Mouse (Mus musculus) 3134 (cell line): Measurements from ENCODE around the gene Pon1.
"Not testable (repeated sequence)": the region's sequence is repeated elsewhere in the genome, so short reads cannot be mapped to it uniquely, and the experiment has no call there.

Experiments used
- DNase-seq: peaks from one replicate; pipeline ENCODE4 v3.0.0-alpha.2; 2011; ENCODE audit warnings: low spot score; ENCODE audit not compliant: insufficient read length; ENCODE audit errors: extremely low read depth

Pon1 gene

DNA sequence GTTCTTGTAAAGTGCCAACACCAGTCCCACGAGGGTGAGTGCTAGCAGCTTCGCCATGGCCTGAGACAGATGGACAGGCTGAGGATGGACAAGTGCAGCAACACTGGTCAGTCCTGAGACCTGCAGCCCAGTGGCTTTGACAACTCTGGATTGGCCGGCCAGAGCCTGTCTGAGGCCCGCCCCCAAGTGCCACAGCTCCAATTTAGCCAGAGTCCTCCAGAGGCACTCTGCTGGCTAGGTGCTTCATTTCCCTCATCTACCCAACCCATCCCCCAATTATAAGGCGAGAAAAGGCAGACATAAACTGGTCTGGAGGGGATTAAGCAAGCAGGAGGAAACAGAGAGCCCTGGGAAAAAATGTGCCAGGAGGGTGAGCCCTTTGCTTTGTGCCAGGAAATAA is at the start of gene Pon1:
TSS of gene Pon1 (minus strand) at position 254 of the 400 bp plus-strand sequence.
- no peak for DNase-seq

DNA sequence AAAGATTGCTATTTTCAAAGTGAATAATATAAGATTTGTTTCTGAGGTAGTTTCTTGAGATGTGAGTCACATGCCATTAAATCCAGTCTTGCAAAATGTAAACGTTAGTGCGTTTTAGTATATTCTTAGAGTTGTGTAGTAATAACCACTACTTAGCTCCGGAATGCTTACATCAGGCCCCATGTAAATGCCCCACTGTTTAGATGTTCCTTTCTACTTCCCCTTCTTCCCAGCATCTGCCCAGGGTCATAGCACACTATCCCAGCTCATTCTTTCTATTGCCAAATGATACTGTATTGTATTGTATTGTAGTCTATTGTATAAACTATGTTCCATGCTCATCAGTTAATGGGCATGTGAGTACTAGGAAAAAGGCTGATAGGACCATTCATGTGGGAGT is 45.1 kb upstream of the Pon1 start:
- no peak for DNase-seq

DNA sequence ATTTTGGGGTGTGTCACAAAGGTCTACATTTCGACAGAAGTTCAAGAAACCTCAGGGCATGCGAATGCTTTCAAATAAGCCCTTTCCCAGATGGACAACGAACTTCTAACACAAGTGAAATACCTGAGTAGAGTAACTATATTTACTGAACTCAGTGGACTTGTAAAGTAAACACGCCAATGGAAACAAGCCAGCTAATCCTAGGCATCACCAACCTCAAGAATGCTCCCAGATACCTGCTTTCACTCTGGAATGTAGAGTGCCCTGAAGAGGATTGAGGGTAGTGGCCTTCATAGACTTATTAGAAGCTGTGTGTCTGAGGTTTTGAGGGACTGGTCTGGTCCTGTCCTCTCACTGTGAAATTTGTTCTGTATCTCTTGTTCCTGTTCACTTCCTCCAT is 43.8 kb upstream of the Pon1 start:
- DNase-seq = no peak

DNA sequence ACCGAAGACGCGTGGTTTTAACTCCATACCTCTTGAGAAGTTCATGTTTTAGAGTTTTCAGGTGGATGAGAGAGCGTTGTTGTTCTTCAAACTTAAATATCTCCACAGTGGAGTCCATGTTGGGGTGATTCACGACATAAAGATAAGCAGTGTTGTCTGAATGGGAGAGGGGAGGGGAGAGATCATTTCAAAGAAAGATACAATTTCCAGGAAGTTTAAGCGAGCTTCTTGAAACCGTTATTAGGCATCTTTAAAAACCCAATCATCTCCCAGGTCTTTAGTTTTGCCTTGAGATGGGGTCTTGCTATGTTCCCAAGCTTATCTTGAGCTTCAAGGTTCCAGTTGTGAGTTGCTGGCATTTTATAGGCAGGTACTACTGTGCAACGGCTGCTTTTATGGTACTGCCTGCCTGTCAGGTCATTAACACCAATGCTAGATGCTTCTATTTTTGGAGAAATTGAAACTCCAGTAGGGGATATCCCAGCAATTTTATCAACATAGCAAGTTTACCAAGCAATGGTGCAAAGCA is 43.2 kb upstream of the Pon1 start:
- DNase-seq = no peak

DNA sequence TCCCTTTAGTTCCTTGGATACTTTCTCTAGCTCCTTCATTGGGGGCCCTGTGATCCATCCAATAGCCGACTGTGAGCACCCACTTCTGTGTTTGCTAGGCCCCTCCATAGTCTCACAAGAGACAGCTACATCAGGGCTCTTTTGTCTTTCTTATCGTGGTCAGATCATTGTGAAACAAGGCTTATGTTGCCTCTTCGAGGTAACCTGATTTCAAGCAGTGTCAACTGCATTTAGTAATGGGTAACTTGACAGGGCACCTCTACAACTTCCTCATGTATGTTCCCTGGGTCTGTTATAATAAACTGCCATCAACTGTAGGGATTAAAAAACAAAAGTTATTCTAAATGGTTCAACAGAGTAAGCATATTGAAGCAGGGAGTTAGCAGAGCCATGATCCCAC is 40.8 kb upstream of the Pon1 start:
- DNase-seq = no peak

DNA sequence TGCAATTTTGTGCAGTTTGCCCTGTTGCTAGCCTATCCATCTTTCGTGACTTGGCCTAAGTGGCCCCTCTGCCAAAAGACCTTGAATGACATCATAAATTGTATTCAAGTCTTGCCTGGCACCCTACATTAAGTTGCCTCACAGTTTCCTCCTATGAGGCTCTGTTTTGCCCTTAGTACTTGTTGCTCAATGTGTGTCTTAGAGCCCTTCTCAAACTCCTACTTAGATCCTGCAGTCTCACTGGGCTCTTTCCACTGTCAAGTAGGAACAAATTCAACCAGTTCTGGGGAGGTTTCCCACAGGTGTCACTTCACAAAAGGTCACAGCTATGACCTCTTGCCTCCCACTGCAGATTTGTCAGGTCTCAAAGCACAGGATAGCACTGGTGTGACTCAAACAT is 40.1 kb upstream of the Pon1 start:
- DNase-seq = no peak

DNA sequence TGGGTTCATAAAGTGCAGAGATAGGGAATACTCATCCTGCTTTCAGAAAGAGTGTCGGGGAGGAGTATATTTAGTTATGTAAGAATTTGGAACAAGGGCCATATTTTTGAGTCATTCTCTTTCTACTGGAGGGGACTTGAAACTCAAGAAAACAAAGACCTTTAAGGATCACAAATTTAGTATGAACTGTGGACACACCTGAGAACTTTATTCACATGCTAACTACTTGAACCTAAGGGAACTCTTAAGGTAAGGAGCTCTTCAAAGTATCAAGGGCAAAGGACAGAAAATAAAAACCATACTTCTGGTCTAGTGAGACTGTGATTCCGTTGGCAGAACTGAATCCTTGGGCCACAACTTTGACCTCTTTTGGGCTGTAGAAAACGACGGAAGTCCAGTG is 38.3 kb upstream of the Pon1 start:
- no peak for DNase-seq

DNA sequence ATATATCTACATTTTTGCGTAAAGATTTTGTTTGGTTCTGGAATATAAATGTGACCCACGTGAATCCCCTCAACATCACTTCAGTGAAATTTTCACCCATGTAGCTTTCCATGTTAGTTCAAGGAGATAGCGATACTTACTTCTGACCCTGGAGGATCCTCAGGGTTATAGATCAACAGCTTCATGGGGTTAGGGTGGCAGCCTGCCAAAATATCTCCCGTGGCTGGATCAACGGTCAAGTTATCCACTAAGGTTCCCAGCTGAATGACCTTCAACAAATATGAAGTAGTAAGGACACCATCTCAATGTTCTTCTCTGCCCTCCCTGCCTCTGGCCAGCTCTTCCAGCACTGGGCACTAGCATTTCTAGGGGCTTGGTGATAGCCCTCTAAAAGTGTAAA is 36.5 kb upstream of the Pon1 start:
- DNase-seq = no peak

DNA sequence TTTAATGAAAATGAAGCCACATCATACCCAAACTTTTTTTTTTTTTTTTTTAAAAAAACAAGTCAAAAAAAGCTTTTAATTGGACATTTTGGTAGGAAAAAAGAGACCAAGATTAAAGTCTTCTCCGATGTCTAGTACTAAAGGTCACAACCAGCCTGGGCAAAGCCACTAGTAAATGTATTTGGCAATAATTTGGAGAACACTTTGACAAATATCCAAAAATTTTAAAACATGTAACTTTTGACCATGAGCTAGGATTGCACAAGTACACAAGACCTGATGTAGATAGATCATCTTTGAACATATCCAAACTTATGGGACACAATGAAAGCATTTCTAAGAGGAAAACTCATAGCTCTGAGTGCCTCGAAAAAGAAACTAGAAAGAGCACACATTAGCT is 29.8 kb upstream of the Pon1 start:
- not testable (repeated sequence) for DNase-seq

DNA sequence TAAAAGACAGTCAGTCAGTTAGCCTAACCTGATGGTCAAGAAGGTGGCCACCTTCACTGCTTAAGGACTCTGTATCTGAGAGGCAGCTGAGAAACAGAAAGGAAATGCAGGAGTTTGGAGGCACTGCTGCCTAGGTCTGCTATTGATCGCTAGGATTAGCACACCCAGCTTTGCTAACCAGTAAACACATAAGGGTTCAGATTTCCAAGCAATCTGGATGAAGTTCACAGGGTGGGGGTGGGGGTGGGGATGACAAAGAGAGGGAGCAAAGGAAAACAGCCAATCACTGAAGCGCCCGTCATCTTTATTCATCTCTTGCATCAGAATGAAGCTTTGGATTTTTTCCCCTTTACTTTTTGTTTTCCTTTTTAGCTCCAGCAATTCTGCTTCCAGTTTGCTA is 28.3 kb upstream of the Pon1 start:
- DNase-seq = no peak

DNA sequence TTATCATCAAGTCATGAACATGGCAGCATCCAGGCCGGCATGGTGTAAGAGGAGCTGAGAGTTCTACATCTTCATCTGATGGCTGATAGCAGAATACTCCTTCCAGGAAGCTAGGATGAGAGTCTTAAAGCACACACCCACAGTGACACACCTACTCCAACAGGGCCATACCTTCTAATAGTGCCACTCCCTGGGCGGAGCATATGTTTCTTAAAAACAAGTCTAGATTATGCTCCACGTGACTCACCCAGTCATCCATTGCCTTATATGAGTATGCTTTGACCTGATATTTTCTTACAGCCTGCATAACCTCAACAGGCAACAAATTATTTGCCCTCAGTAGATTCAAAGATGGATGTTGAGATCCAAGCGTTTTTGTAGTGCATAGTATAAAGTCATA is 24.4 kb upstream of the Pon1 start:
- no peak for DNase-seq

DNA sequence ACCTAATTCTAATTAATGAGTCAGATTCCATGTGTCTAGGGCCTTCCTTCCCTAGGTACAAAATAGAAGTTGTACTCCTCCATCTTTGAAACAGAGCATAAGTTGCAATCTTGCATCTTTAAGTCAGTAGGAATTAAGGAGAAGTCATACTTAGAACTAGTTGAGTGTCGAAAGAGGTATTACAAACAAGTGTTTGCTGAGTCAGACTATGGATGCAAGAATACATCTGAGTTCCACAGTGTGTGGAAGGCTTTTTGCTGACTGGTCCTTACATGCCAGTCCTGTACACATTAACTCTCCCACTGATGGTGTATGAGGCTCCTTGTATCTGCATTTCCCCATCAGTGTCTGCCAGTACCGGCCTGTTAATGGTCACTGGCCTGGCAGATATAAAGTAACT is 14.1 kb upstream of the Pon1 start:
- no peak for DNase-seq

DNA sequence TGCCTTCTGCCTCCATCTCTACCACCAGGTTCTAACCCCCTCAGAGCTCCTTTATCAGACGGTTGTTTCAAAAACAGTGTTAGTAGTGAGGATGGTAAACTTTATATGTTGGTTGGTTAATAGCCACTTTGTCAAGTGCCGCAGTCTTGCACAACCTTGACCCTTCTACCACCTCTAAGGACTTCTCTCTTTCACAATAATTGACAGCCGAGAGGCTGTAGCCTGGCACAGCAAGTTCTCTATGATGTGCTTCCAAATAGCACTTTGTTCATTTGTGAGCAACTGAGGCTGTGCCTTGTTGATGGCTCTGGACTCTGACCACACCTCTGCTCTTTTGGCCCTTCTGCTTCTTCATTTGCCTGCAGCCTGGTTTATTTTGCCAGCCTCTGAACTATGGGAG is 6.2 kb upstream of the Pon1 start:
- DNase-seq = no peak

DNA sequence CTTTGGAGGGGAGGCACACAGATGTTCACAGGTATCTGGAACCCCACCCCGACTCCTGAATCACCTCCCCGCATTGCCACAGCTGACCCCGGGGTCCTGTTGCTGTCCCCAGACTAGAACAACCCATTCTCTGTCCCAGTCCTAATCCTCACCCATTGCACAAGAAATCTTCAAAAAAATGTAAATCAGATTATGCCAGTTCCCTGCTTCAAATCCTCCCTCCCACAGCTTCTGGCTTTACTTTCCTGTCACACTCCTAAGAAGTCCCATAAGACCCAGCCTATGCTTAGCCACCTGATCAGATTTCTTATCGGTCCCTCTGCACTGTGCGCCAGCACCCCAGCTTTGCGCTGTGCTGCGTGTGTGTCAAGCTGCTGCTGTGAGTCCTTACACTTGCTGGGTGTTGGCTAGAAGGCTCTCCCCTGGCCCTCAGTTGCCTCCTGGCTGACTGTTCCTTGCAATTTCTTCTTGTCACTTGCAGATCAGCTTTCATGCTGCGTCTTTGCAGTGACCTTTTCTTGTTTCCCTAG is 5.7 kb upstream of the Pon1 start:
- no peak for DNase-seq

DNA sequence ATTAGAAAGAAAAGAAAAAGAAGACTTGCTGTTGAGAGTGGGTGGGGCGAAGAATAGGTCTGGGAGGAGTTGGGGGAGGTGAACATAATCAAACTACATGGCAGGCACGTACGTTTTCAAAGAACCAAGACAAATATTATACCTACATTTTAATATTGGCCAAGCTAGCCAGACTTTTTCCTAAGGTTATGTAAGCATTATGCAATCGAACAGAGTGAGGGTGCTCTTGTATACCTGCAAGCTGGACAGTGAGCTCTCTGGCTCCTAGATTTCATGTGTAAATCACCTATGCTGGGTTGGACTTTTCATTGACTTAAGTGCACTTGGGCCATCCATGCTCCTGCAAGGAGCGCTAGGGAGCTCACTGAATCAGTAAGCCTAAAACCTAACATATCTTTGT is 4.8 kb upstream of the Pon1 start:
- no peak for DNase-seq

DNA sequence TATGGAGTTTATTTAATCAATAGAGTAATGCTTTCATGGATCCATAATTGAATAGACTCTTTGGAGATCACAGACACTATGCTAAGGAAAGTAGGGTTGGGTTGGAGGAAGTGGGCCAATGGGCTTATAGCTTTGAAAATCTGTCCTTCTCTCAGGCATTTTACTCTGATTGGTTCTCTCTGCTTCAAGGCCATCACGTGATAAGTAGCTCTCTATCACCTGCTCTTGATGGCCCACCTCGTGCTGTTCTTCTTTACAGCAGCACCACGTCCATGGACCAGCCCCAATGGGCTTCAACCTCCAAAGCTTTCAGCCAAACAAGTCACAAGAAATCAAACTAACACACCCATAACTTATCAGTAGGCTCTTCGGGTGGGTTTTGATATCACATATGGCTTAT is 3.0 kb downstream of the Pon1 start:
- DNase-seq = no peak

DNA sequence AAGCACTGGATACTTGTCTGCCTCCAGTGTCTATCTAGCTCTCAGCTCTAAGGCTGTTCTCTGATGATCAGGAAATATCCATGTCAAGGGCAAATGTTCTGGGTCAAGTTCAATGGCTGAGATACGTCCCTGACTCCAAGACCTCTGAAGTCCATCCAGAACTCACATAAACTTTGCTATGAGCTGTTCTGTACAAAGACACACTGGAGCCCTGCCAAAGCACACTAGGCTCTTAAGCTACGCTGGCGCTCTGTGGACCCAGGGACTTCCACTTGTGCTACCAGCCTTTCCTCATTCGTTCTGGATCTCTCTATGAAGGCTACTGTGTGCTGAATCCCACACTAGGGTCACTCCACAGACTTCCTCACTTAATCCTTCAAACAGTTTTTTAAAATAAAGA is 4.2 kb downstream of the Pon1 start:
- no peak for DNase-seq

DNA sequence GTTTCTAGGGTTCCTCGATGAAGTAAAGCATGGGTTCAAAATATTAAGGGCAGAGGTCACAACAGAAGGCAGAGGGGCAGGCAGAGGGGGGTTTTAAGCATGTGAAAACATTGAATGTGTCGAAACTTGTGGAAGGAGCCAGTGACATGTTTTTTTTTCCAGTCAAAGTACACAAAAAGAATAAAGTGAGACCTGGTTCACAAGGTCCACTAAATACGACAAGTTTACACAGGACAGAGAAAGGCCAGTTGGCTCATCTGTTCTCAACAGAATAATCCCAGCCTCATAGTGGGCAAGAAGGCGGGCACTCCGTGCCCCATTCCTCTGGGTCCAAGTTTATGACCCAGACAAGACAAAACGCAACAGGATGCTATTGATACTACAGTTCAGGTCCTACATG is 4.8 kb downstream of the Pon1 start:
- no peak for DNase-seq

DNA sequence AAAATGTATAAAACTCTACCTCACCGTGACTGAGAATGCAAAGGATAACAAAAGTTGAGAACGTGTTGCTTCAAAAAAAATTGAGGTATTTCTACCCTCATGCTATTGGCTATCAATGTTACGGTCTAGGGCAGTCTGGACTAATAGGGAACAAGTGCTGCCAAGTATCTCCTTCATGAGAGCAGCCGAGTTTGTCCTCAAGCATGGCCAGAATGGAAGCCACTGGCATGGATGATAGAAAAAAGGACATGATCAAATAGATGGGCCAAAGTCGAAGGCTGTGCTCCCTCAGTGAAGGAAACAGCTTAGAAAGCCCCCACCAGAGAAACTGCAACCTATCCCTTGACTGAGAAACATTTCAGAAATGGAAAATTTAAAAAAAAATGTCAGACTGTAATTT is 5.7 kb downstream of the Pon1 start:
- no peak for DNase-seq

DNA sequence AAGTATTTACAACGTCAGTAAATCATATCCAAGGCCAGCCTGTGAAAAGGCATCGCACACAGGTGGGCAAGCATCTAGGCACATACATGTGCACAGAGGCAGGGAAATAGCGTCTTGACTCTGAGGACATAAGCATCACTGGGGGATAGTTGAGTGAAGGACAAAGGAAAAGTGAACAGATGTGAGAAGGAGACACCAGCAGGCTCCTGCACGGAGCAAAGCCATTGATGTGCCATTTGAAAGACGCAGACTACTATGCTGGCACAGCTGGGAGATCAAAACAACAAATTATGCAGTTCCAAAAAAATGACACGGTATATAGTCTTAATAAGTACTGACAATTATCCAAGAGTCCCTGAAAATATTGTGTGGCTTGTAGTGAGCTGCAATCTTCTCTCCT is 6.2 kb downstream of the Pon1 start:
- no peak for DNase-seq

DNA sequence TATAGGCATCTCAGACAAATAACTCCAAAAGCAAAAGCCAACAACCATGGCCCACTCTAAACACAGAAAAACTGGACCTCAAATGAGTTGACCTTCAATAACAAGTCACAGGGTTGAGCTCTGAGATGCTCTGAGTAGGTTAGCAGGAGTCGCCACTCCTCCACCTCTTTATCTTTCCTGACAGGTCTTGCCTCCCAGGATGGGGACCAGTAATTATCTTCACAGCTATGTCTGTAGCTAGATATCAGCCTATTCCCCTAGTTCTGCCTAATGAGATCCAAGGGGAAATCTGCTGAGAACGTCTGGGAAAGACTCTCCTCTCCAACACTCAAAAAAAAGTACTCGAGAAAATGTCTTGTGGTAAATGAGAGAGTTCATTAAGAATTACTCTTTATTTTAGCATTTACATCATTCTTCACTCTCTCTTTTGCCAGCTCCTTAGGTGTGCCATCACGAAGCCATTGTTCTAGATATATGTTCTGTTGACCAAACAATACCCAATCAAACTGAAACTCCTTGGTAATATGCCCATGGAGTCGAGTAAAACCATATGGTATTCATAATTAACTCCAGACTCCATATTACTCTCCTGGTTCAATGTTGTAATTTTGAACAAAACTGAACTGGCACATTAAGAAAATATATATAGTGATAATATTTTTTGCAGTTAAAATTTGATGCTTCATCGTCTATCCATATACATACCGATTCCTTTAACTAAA is 7.4 kb downstream of the Pon1 start:
- no peak for DNase-seq

DNA sequence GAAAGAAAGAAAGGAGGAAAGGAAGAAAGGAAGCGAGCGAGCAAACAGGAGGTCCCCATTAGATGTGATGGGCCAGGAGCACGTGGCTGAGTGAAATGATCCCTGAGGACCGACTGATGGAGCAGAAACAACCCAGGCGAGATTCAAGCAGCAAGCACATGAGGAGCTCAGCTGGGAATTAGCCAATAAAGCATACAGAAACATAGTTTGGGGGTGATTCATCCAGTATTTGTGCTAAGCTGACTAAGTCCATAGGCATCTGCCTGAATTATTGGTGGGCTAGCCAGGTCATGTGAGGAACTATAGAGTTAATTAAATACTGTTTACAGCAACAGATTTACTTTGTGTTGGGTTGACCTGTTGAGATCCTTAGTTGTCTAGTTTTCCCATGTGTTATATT is 13.1 kb downstream of the Pon1 start:
- DNase-seq = peak; percentile 63

DNA sequence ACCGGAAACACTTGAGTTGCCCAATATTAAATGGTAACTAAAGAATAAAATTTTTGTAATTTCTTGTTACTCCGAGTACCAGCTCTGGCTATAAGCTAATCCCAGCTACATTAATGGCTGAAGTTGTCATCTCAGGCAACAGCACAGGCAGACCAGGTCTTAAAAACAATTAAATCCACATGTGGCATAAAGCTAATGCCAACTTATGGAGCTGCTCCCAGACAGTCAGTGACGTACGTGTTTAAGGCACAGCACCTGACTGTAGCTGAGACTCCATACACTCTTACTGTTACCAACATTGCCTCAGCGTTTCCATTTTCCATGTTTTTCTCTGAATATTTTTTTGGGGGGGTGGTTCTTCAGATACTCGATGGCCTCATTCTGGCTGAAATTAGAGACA is 14.6 kb downstream of the Pon1 start:
- no peak for DNase-seq
